Mouse (Mus musculus) kidney, adult 2 months (tissue): ENCODE results near the gene Mboat7. TPM values are rescaled to one million over a fixed set of nuclear protein-coding genes. Genes with fewer than 3 reads are reported as not detected.
"Not testable (repeated sequence)": the region's sequence is repeated elsewhere in the genome, so short reads cannot be mapped to it uniquely, and the experiment has no call there.

Experiments
- DNase-seq: peaks from one replicate; pipeline ENCODE4 v3.0.0; 2021
- H3K27ac ChIP-seq: fragments of 200-500 bp; 2 replicates; pipeline ENCODE4 v1.5.1; 2012; ENCODE audit warnings: low read depth, low read length, control low read depth, inconsistent platforms; ENCODE audit not compliant: insufficient read depth
- H3K27me3 ChIP-seq: fragments of 200-500 bp; replicated peaks from 2 replicates; pipeline ENCODE4 v1.6.1; 2012; ENCODE audit warnings: mild to moderate bottlenecking, moderate library complexity, low read length, inconsistent platforms; ENCODE audit not compliant: control insufficient read depth, insufficient read depth
- H3K36me3 ChIP-seq: fragments of 200-500 bp; 2 replicates; pipeline ENCODE4 v1.6.1; 2012; ENCODE audit warnings: mild to moderate bottlenecking, moderate library complexity, low read length, inconsistent platforms; ENCODE audit not compliant: control insufficient read depth, insufficient read depth
- H3K4me1 ChIP-seq: fragments of 200-500 bp; 2 replicates; pipeline ENCODE4 v1.6.1; 2011; ENCODE audit warnings: low read length; ENCODE audit not compliant: control insufficient read depth, insufficient read depth
- H3K4me3 ChIP-seq: fragments of 200-500 bp; 2 replicates; pipeline ENCODE4 v1.5.1; 2011; ENCODE audit warnings: mild to moderate bottlenecking, low read depth, low read length, control low read depth; ENCODE audit not compliant: insufficient read depth
- CTCF ChIP-seq: fragments of 200-500 bp; conservative IDR thresholded peaks from 2 replicates; pipeline ENCODE4 v1.5.1; 2011; ENCODE audit warnings: low read depth, mild to moderate bottlenecking, control low read depth, low read length, moderate library complexity, mixed read lengths; ENCODE audit not compliant: insufficient read depth, insufficient read length
- POLR2A ChIP-seq: fragments of 200-500 bp; IDR thresholded peaks from one replicate; pipeline ENCODE4 v1.6.1; 2011; ENCODE audit warnings: low read depth, low read length, control low read depth
- WGBS: fragments of 180-500 bp; shearing (Covaris S2); methylation state at CpG from one replicate; pipeline ENCODE4 v1.1.7; 2018; 5-methylcytosine and 5-hydroxymethylcytosine counted together
- polyA plus RNA-seq: library from polyadenylated mRNA; depleted of rRNA; stranded (reverse); fragments of >200 nt; gene quantifications from 2 replicates; pipeline ENCODE4 v1.2.3, GENCODE M21; 2012

Gene Mboat7
- polyA plus RNA-seq, 1 experiment: 56.2 TPM

DNA sequence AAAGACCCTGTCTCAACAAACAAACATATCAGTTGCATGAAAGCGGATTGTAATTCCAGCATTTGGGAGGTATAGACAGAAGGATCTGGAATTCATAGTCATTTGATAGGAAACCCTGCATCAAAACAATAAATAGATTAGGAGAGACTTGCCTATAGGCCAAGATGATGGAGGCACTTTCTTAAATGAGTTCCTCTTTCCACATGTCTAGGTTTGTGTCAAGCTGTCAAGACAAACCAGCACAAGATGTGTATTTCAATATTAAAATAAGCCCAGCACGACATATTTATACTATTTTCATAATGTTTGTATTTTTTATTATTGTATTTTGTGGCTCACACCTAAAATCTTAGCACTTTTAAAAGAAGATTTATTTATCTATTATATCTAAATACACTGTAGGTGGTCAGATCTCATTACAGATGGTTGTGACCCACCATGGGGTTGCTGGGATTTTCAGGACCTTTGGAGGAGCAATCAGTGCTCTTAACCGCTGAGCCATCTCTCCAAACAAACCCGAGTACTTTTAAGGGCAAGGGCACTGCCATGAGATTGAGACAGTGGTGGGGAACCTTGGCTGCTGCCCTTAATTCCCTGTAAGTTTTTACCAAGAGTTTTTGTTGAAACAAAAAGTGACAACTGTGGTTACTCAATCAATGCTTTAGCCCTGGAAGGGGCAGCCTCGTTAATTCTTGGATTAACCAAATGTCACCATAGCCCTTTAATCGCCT is 10.0 kb upstream of the Mboat7 start:
- Histone ChIP-seq H3K27ac (peak overlapping the region; percentile 11), H3K27me3 (no peaks in the 10 kb centered on the region), H3K4me1 (no peaks in the 10 kb centered on the region), H3K4me3 (no peak overlapping the region), H3K36me3 (peaks cover 7% of the 10 kb centered on the region)
- TF ChIP-seq POLR2A (no peak), CTCF (no peak)
- no peak for DNase-seq
- 21% methylated on average over 6 of the region's 6 CpGs for WGBS

DNA sequence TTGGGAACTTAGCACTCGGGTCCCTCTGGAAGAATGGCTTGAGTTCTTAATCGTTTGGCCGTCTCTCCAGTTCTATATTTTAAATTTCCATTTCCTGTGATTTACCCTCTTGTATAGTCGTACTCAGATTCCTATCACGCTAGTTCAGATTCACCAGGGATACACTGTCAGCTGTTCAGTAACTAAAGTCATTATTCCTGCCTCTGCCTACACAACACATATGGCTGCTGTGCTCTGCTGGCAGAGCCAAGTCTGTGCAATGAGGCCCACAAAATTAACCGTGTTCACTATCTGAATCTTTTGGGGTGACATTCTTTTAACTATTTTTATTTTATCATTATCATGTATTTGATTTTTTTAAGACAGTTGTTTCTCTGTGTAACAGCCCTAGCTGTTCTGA is 5.1 kb upstream of the Mboat7 start:
- H3K27me3 ChIP-seq: no peaks in the 10 kb centered on the region
- DNase-seq: no peak

GRCm38 (mm10) chr7:3694949-3695305 is 1.6 kb upstream of the Mboat7 start:
- H3K4me1 ChIP-seq, H3K27me3 ChIP-seq, H3K36me3 ChIP-seq: not testable (repeated sequence)
- peak overlapping the region; percentile 64 for H3K4me3 ChIP-seq
- WGBS: 4% methylated on average over 9 of the region's 9 CpGs
- peak overlapping the region; percentile 49; the same call in 1 of the 2 replicates for H3K27ac ChIP-seq
- peak; percentile 23 for DNase-seq

More for the DNA sequence above, 5.1 kb upstream of the Mboat7 start:
- Histone ChIP-seq H3K4me1 (no peaks in the 10 kb centered on the region; the same call in 1 of the 2 replicates), H3K36me3 (no peaks in the 10 kb centered on the region), H3K27ac (no peak overlapping the region), H3K4me3 (no peak overlapping the region)
- 92% methylated on average over 6 of the region's 6 CpGs for WGBS
- TF ChIP-seq CTCF (no peak), POLR2A (no peak)

GRCm38 (mm10) chr7:3694076-3694948 is 989 bp upstream of the Mboat7 start:
- no peak for TF ChIP-seq CTCF
- no peak for TF ChIP-seq POLR2A
- under 1% methylated on average over 54 of the region's 55 CpGs for WGBS

DNA sequence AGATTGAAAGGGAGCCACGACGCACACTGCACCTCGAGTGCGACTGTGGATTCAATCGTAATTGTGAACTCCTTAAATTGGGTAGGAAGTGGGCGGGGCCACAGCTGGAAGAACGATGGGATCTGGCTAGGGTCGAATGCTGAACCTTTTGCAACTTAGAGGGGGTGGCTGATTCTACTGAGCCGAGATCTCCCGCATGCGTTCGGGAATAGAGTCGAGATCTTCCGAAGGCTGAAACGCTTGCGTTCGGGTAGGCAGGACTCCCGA is 419 bp upstream of the Mboat7 start:
- no peak for DNase-seq
- H3K27me3 ChIP-seq: no peaks in the 10 kb centered on the region
- peak overlapping the region; percentile 92 for H3K27ac ChIP-seq
- no peak for TF ChIP-seq POLR2A
- TF ChIP-seq CTCF: no peak
- WGBS: under 1% methylated on average over 18 of the region's 18 CpGs
- peak overlapping the region; percentile 64 for H3K4me3 ChIP-seq
- H3K4me1 ChIP-seq: no peaks in the 10 kb centered on the region; the same call in 1 of the 2 replicates
- no peaks in the 10 kb centered on the region for H3K36me3 ChIP-seq

More at GRCm38 (mm10) chr7:3694076-3694948, 989 bp upstream of the Mboat7 start:
- Histone ChIP-seq H3K36me3 (no peaks in the 10 kb centered on the region), H3K27me3 (no peaks in the 10 kb centered on the region), H3K4me3 (peak overlapping the region; percentile 64), H3K27ac (peak overlapping the region; percentile 92), H3K4me1 (no peaks in the 10 kb centered on the region; the same call in 1 of the 2 replicates)
- DNase-seq: peak; percentile 90

DNA sequence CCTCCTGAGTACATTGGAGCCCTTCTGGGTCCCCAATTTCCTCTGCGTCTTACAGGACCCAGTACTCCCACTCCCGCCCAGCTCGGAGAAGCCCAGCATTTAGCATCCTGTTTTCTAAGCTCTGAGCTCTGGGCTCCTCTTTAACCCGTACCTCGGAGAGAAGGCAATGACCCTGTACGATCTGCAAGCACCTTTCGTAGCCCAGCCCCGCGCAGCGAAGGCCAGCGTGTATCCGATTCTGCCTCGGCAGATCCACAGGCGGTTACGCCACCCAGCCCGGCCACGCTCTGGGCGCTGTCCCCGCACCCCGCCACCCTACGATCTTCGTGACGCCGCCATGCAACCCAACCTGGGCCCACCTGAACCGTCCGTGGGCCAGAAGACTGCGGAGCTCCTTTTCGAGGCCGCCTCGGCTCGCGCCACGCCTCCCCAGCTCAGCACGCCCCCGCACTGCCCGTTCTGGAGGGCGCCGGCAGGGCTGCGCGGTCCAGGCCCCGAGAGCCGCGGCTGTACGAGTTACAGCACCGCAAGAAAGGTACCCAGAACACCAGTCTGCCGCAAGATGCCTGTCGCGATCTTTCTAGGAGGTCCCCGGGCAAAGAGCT is 839 bp downstream of the Mboat7 start, which contains the start of gene Tsen34:
Gene Tsen34 (plus strand): TSS at position 482 of the 605 bp plus-strand sequence.
- Histone ChIP-seq H3K4me1 (no peaks in the 10 kb centered on the region; the same call in 1 of the 2 replicates), H3K4me3 (peak within 1 kb of the TSS; percentile 64), H3K27ac (peak within 1 kb of the TSS; percentile 92), H3K27me3 (no peaks in the 10 kb centered on the region), H3K36me3 (no peaks in the 10 kb centered on the region)
- TF ChIP-seq POLR2A (no peak), CTCF (no peak)
- DNase-seq: peak; percentile 9
- WGBS: under 1% methylated on average over 49 of the region's 49 CpGs

DNA sequence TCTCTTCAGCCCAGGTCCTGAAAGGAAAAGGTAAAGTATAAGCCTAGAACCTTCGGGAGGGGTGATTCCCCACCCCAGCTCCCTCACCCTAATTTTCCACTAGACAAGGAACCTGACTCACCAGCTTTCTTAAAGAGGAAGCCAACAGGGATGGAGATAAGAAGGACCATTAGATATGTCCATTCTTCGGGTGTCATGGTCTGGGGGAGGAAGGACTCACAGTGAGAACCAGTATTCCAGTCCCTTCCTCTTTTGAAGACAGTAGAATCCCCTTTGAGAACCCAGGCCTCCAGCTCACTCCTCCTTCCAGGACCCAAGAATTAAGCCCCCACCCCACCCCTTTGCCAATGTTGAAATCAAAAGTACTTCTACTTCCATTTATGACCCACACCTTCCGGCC is 1.4 kb downstream of the Mboat7 start:
- Histone ChIP-seq H3K4me1 (no peaks in the 10 kb centered on the region; the same call in 1 of the 2 replicates), H3K36me3 (no peaks in the 10 kb centered on the region), H3K27ac (no peak overlapping the region), H3K27me3 (no peaks in the 10 kb centered on the region), H3K4me3 (peak overlapping the region; percentile 64)
- 27% methylated on average over 3 of the region's 3 CpGs for WGBS
- DNase-seq: no peak
- TF ChIP-seq POLR2A: no peak
